Mouse (Mus musculus) spleen, postnatal 4 days (tissue): ENCODE measurements around the gene Tmem179.

ENCODE experiments used
- DNase-seq, 2 experiments: peaks; one replicate each; pipeline ENCODE4 v3.0.0; 2022; ENCODE audit warnings: low spot score in 2 of 2

Gene Tmem179

GRCm38 (mm10) chr12:112463750-112464444 lies 52.6 kb downstream of the Tmem179 start:
- no peak for DNase-seq

GRCm38 (mm10) chr12:112463209-112463608 lies 53.3 kb downstream of the Tmem179 start:
- no peak for DNase-seq

- no peak for DNase-seq
Observed at GRCm38 (mm10) chr12:112462423-112462822, 54.1 kb downstream of the Tmem179 start.

GRCm38 (mm10) chr12:112457839-112458238 lies 58.7 kb downstream of the Tmem179 start:
- no peak for DNase-seq

GRCm38 (mm10) chr12:112456144-112456713 lies 60.3 kb downstream of the Tmem179 start:
- DNase-seq = no peak

- no peak for DNase-seq
Observed at GRCm38 (mm10) chr12:112451826-112452225, 64.7 kb downstream of the Tmem179 start.

GRCm38 (mm10) chr12:112451381-112451780 lies 65.2 kb downstream of the Tmem179 start:
- DNase-seq = no peak

- no peak for DNase-seq
Observed at GRCm38 (mm10) chr12:112450883-112451282, 65.7 kb downstream of the Tmem179 start.
